Mouse (Mus musculus): ENCODE data around the gene Dctd. TPM values are rescaled to one million over a fixed set of nuclear protein-coding genes. Genes with fewer than 3 reads are reported as not detected.

The Dctd gene
- polyA plus RNA-seq (2015; fragmentation: Nextera tagmentation; extraction: Ambion mirVana), result 14.2 and 14.3 TPM in 2 replicates

- Histone ChIP-seq H3K9me3 (replicated peaks) (no peaks in the 10 kb centered on the region), H3K4me2 (peak within 1 kb of the TSS; percentile 54), H3K9ac (no peak within 1 kb of the TSS), H3K4me3 (peak within 1 kb of the TSS; percentile 26; the same call in 1 of the 2 replicates), H3K36me3 (ENCODE audit: poor library complexity, severe bottlenecking) (no peaks in the 10 kb centered on the region), H3K27me3 (0 out of 2 replicates have a peak, but pooled peaks cover 3% of the 10 kb centered on the region), H3K27ac (0 out of 2 replicates have a peak within 1 kb of the TSS, but pooled peaks have one; percentile 7), H3K4me1 (peaks cover 13% of the 10 kb centered on the region)
- WGBS, result 88% methylated on average over 12 of the region's 12 CpGs
- no peak for ATAC-seq
Measured at GRCm38 (mm10) chr8:48098792-48099191, at the start of gene Dctd. Gene Dctd (plus strand): TSS chr8:48099092.

- H3K9ac ChIP-seq, result no peak overlapping the region
- ATAC-seq, result no peak
- no peaks in the 10 kb centered on the region for H3K36me3 ChIP-seq (ENCODE audit: poor library complexity, severe bottlenecking)
- H3K4me3 ChIP-seq, result no peak overlapping the region
- no peak overlapping the region for H3K4me2 ChIP-seq
- H3K4me1 ChIP-seq, result no peaks in the 10 kb centered on the region
- 90% methylated on average over 5 of the region's 5 CpGs for WGBS
- no peaks in the 10 kb centered on the region for H3K27me3 ChIP-seq
- no peaks in the 10 kb centered on the region for H3K9me3 ChIP-seq (replicated peaks)
- no peak overlapping the region for H3K27ac ChIP-seq
Measured at GRCm38 (mm10) chr8:48053611-48054010, 45.3 kb upstream of the Dctd start.

GRCm38 (mm10) chr8:48063526-48064072, 35.3 kb upstream of the Dctd start:
- no peaks in the 10 kb centered on the region for H3K36me3 ChIP-seq (ENCODE audit: poor library complexity, severe bottlenecking)
- H3K4me3 ChIP-seq, result no peak overlapping the region
- H3K9ac ChIP-seq, result no peak overlapping the region
- H3K9me3 ChIP-seq (replicated peaks), result no peaks in the 10 kb centered on the region
- no peak overlapping the region for H3K4me2 ChIP-seq
- WGBS, result 81% methylated on average over 5 of the region's 5 CpGs
- H3K27ac ChIP-seq, result no peak overlapping the region
- no peaks in the 10 kb centered on the region for H3K4me1 ChIP-seq
- ATAC-seq, result no peak; the same call in 1 of the 2 replicates
- H3K27me3 ChIP-seq, result no peaks in the 10 kb centered on the region

- no peak overlapping the region for H3K4me3 ChIP-seq
- no peaks in the 10 kb centered on the region for H3K27me3 ChIP-seq
- 94% methylated on average over 2 of the region's 2 CpGs for WGBS
- H3K4me2 ChIP-seq, result no peak overlapping the region
- no peak overlapping the region for H3K27ac ChIP-seq
- H3K9ac ChIP-seq, result no peak overlapping the region
- no peaks in the 10 kb centered on the region for H3K9me3 ChIP-seq (replicated peaks)
- ATAC-seq, result no peak
- no peaks in the 10 kb centered on the region for H3K4me1 ChIP-seq
- no peaks in the 10 kb centered on the region for H3K36me3 ChIP-seq (ENCODE audit: poor library complexity, severe bottlenecking)
Measured at GRCm38 (mm10) chr8:48074149-48074548, 24.7 kb upstream of the Dctd start.

- 81% methylated on average over 10 of the region's 10 CpGs for WGBS
- no peak for ATAC-seq
Measured at GRCm38 (mm10) chr8:48082343-48082742, 16.5 kb upstream of the Dctd start.

GRCm38 (mm10) chr8:48090661-48091060, 8.2 kb upstream of the Dctd start:
- WGBS, result 46% methylated on average over 8 of the region's 8 CpGs
- no peak overlapping the region for H3K4me2 ChIP-seq

More at GRCm38 (mm10) chr8:48082343-48082742, 16.5 kb upstream of the Dctd start:
- Histone ChIP-seq H3K9me3 (replicated peaks) (no peaks in the 10 kb centered on the region), H3K4me2 (no peak overlapping the region), H3K27ac (no peak overlapping the region), H3K9ac (no peak overlapping the region), H3K4me1 (no peaks in the 10 kb centered on the region), H3K36me3 (ENCODE audit: poor library complexity, severe bottlenecking) (no peaks in the 10 kb centered on the region), H3K4me3 (no peak overlapping the region), H3K27me3 (no peaks in the 10 kb centered on the region)

GRCm38 (mm10) chr8:48095378-48095777, 3.5 kb upstream of the Dctd start:
- ATAC-seq, result no peak

More at GRCm38 (mm10) chr8:48090661-48091060, 8.2 kb upstream of the Dctd start:
- no peak overlapping the region for H3K9ac ChIP-seq
- H3K27me3 ChIP-seq, result no peaks in the 10 kb centered on the region
- no peaks in the 10 kb centered on the region for H3K36me3 ChIP-seq (ENCODE audit: poor library complexity, severe bottlenecking)
- H3K27ac ChIP-seq, result no peak overlapping the region
- no peak overlapping the region for H3K4me3 ChIP-seq
- H3K9me3 ChIP-seq (replicated peaks), result no peaks in the 10 kb centered on the region
- ATAC-seq, result no peak
- no peaks in the 10 kb centered on the region for H3K4me1 ChIP-seq

GRCm38 (mm10) chr8:48097131-48097794, 1.6 kb upstream of the Dctd start:
- Histone ChIP-seq H3K4me2 (peak overlapping the region; percentile 54), H3K9ac (peak overlapping the region; percentile 51), H3K4me1 (peaks cover 13% of the 10 kb centered on the region), H3K27ac (no peak overlapping the region; the same call in 1 of the 2 replicates), H3K4me3 (peak overlapping the region; percentile 26), H3K27me3 (0 out of 2 replicates have a peak, but pooled peaks cover 3% of the 10 kb centered on the region), H3K36me3 (ENCODE audit: poor library complexity, severe bottlenecking) (no peaks in the 10 kb centered on the region), H3K9me3 (replicated peaks) (no peaks in the 10 kb centered on the region)
- peak; percentile 94 for ATAC-seq
- 8% methylated on average over 21 of the region's 21 CpGs for WGBS

More at GRCm38 (mm10) chr8:48095378-48095777, 3.5 kb upstream of the Dctd start:
- Histone ChIP-seq H3K27ac (no peak overlapping the region), H3K9me3 (replicated peaks) (no peaks in the 10 kb centered on the region), H3K4me2 (no peak overlapping the region), H3K27me3 (0 out of 2 replicates have a peak, but pooled peaks cover 3% of the 10 kb centered on the region), H3K4me3 (no peak overlapping the region), H3K36me3 (ENCODE audit: poor library complexity, severe bottlenecking) (no peaks in the 10 kb centered on the region), H3K4me1 (peaks cover 13% of the 10 kb centered on the region), H3K9ac (no peak overlapping the region)
- WGBS, result 93% methylated on average over 5 of the region's 5 CpGs

GRCm38 (mm10) chr8:48098081-48098639, 732 bp upstream of the Dctd start:
- Histone ChIP-seq H3K4me3 (peak overlapping the region; percentile 26; the same call in 1 of the 2 replicates), H3K27me3 (0 out of 2 replicates have a peak, but pooled peaks cover 3% of the 10 kb centered on the region), H3K27ac (0 out of 2 replicates have a peak overlapping the region, but pooled peaks have one; percentile 7), H3K9me3 (replicated peaks) (no peaks in the 10 kb centered on the region), H3K9ac (no peak overlapping the region), H3K36me3 (ENCODE audit: poor library complexity, severe bottlenecking) (no peaks in the 10 kb centered on the region), H3K4me1 (peaks cover 13% of the 10 kb centered on the region), H3K4me2 (peak overlapping the region; percentile 54)
- no peak for ATAC-seq
- 64% methylated on average over 13 of the region's 13 CpGs for WGBS

GRCm38 (mm10) chr8:48100100-48100787, 1.4 kb downstream of the Dctd start:
- no peak overlapping the region for H3K27ac ChIP-seq
- H3K4me2 ChIP-seq, result no peak overlapping the region
- H3K9me3 ChIP-seq (replicated peaks), result peaks cover 2% of the 10 kb centered on the region; the same call in 1 of the 2 replicates
- WGBS, result 65% methylated on average over 14 of the region's 14 CpGs
- ATAC-seq, result no peak
- no peaks in the 10 kb centered on the region for H3K36me3 ChIP-seq (ENCODE audit: poor library complexity, severe bottlenecking)
- no peak overlapping the region for H3K9ac ChIP-seq
- H3K27me3 ChIP-seq, result 0 out of 2 replicates have a peak, but pooled peaks cover 3% of the 10 kb centered on the region
- peaks cover 13% of the 10 kb centered on the region for H3K4me1 ChIP-seq
- no peak overlapping the region for H3K4me3 ChIP-seq

- H3K4me1 ChIP-seq, result peaks cover 13% of the 10 kb centered on the region
- H3K4me3 ChIP-seq, result peak overlapping the region; percentile 70
- H3K9me3 ChIP-seq (replicated peaks), result peaks cover 6% of the 10 kb centered on the region; the same call in 1 of the 2 replicates
- peak overlapping the region; percentile 77 for H3K4me2 ChIP-seq
- 39% methylated on average over 5 of the region's 5 CpGs for WGBS
- H3K27me3 ChIP-seq, result no peaks in the 10 kb centered on the region
- no peaks in the 10 kb centered on the region for H3K36me3 ChIP-seq (ENCODE audit: poor library complexity, severe bottlenecking)
- H3K9ac ChIP-seq, result peak overlapping the region; percentile 69; the same call in 1 of the 2 replicates
- peak; percentile 41 for ATAC-seq
- no peak overlapping the region for H3K27ac ChIP-seq
Measured at GRCm38 (mm10) chr8:48109373-48109855, 10.5 kb downstream of the Dctd start.
